Mouse (Mus musculus): ENCODE measurements around the gene Trank1.

The Trank1 gene

DNA sequence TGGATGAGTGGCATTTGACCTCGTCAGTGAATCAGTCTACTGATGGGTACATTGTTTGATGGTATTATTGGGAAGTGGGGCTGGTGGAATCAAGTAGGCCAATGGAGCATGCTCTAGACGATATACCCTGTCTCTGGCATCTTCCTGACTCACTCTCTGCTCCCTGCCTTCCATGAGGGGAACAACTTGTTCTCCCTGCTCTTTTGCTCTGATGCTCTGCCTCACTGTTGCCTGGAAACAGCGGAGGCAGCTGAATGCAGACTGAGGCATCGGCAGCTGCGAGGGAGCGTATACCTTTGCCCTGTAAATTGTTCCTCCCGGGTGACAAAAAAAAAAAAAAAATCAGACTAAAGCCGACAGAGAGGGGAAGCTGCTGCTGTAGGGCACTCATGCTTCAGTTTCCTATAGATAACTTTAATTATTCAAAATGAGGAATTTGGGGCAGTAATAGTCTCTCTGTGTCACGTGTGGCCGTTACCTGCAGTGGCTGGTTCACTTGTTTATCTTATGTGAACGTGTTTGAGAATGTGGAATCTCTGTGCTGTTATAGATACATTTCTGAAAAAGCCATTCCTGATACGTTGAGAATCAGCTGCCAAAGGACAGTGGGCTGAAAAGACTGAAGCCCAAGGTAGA lies 9.2 kb upstream of the Trank1 start:
- DNase-seq (ENCODE audit: low read depth, low spot score): peak; percentile 6

DNA sequence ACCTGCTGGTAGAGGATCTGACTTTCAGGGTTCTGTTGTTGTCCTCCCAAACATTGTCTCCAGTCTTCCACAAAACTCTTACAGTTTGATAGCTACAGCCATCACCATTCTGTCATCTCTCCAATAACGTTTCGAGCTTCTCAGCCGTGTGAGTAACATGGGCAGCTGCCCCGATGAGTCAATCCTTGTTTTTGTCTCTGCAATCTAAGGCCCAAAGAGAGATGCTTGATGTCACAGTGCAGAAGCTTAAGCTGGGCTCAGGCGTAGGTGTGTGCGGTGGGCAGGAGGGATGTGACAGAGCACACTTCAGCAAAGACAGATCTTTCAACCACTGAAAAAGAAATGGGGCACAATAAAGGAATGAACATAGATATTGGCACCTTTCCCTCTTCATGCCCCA lies 7.5 kb upstream of the Trank1 start:
- no peak for DNase-seq (ENCODE audit: low read depth, low spot score)

DNA sequence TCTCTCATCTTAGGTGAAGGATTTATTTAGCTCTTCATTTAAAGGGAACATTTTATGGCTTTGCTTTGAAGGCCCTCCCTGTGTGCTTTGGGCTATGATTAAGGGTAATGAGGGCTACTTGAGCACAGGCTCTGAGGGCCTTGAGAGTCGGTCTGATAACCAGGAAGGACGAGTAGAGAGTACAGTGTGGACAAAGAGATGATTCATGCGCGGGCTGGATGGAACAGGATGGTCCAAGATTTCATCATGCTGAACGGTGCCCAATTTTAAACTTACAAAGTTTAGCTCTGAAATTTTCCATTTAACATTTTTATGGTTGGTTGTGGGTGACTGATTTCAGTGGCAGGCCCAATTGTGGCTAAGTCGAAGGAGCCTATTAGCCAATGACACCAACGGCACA lies 5.4 kb upstream of the Trank1 start:
- DNase-seq (ENCODE audit: low read depth, low spot score): no peak

DNA sequence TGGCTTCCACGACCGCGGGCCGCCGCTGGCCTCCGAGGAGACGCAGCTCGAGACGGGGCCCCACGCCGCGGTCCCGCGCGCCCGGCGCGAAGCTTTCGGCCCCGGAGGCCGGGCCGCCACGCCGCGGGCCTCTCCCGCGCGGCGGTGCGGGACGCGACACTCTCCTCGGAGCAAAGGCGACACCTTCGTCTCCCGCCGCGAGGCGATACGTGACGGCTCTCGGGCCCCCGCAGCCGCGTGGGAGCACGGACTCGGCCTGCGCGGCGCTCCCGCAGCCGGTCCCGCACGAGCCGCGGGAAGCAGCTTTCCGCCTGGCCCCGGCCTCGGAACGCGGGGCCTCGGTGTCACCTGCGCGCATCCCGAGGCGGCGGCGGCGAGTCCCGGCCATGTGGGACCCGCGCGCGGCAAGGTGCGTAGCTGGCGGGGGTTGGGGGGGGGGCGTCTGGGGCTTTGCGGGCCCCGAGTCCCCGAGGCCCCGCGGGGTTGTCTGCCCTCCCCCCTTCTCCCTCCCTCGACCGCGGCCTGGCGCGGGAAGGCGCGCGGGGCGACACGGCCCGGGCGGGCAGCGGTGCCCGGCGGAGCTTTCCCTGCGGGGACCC lies 403 bp downstream of the Trank1 start:
- DNase-seq (ENCODE audit: low read depth, low spot score): peak; percentile 14

DNA sequence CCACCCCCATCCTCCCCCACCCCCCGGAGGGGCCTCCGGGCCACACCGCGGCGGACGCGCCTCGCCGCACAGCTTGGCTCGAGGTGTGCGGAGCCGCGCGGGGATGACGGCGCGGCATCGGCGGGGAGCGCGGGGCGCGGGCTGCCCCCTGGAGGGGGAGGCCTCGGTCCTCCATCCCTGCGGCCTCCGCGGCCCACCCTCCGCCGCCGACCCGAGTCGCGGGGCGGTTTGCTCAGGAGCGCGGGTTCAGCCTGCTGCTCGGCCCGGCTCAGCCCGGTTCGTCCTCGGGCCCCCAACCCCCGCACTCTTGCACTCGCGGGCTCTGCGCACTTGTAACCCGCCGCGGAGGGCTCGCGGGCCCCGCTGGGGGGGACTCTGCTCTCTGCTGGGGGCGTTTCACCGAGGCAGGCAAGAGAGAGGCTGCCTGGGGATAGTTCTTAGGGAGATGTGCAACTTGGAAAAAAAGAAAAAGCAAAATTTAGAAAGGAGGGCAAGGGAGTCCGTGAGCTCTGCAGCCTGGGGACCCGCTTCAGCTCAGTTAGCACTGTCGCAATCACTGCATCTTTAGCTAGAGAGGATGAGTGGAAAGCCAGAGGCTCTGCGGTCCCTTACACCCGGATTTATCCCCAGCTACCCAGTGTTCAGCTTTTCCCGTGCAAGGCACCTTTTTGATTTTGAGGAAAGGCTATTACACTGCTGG lies 1.1 kb downstream of the Trank1 start:
- peak; percentile 47 for DNase-seq (ENCODE audit: low read depth, low spot score)

DNA sequence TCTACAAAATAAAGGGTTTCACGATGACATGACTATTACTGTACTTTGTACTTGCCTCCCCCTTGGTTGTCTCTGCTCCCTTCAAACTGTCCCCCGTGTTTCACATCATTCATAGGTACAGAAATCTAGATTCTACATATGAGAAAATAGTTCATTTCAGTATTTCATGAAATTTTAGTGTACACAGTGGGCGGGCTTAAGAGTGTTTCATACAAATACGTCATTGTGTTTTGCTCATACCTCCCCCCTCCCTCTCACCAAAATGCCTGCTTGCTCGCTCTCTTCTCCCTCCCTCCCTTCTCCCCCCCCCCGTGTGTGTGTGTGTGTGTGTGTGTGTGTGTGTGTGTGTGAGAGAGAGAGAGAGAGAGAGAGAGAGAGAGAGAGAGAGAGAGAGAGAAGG lies 1.8 kb downstream of the Trank1 start:
- DNase-seq (ENCODE audit: low read depth, low spot score): no peak

DNA sequence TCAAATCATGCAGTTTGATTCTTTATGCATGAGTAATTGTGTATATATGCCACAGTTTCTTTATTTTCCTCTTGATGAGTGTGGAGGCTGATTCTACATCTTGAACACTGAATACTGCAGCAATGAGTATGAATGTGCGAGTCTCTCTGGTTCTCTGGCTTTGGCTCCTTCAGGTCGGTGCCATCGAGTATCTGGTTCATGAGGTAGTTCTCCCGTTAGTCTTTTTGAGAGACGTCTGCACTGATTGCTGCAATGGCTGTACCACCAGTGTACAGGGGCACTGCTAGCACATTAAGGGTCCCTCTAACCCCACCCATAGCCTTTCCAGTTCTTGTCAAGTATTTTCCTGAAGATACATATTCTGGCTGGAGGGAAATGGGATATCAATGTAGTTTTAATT lies 2.3 kb downstream of the Trank1 start:
- no peak for DNase-seq (ENCODE audit: low read depth, low spot score)

DNA sequence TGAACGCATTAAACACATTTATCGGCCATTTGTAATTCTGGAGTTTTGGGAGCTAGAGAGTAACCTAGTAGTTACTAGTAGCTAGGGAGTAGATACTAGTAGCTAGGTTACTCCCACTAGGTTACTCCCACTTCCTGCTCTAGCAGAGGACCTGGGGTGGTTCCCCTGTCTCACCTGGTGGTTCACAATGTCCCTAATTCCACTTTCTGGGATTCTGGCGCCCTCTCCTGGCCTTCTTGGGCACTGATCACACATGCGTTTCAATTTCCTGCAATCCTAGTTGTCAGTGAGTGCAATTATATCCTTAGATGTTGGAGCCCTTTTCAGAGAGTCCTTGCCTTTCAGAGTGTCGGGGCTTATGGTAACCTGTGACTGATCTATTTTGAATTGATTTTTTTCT lies 2.7 kb downstream of the Trank1 start:
- peak; percentile 84 for DNase-seq (ENCODE audit: low read depth, low spot score)

DNA sequence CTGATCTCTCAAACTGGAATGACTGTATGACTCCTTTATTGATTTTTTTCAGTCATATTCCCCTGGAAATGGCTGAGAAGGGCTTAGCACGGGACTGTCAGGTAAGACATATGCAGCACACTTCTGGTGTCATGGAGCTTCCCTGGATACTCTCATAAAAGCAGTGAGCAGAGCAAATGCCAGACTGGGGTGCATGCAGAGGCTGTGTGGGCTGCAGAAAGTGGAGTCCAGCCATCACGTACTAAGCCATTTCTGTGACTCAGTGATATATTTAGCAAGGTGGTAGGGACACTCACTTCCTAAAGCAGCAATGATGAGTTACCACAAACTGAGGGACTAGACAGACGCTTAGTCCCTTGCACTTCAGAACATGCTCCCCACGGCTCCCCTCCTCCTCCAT lies 9.4 kb downstream of the Trank1 start:
- no peak for DNase-seq (ENCODE audit: low read depth, low spot score)

DNA sequence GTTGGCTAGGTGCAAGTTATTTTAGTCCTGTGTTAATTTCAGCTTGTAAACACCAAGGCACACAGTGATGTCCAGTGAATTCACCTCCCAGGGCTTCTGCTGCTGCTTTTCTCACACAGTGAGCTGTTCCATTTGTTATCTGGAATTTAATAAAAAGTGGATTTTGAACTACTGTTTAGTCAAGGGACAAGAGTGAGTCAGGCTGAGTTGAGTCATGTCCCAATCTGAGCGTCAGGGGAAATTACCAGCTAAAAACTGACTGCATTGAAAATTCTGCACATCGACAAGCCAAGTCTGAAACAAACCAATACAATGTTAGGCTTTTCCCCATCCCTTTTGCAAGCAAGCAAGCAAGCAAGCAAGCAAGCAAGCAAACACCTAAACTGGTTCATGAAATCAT lies 13.3 kb downstream of the Trank1 start:
- no peak for DNase-seq (ENCODE audit: low read depth, low spot score)

DNA sequence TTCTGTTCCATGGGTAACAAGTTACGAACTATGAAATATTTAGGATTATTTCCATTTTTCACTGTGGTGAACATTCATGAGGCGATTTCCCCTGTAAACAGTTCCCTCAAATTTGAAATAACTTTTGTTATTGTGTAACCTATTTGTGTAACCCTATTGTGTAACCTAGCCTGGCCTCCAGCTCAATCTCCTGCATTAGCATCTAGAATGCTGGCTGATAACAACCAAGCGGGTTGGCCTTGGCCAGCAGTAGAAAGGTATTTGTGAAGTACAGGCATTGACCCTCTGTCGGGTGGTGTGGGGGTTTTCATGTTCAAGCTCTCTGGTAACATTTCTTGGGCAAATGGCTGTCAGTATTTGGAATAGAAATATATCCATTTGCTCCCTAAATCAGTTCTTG lies 18.3 kb downstream of the Trank1 start:
- no peak for DNase-seq (ENCODE audit: low read depth, low spot score)

DNA sequence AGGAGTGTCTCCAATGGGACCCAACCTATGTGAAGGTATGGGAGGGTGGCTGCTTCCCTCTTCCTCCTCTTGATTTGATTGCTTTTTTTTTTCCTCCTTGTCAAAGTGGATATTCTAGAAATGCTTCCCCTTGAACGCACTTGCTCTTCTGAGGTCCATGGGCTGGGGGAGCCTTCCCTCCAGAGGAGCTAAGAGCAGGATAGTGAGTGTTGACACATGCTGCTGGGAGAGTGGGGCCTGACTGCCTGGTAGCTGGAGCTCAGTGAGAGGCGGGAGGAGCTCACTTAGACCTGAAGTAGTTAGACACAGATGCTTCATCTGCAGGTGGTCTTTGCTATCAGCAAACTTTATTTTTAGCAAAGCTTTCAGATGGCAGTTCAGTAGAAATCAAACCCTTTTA lies 22.3 kb downstream of the Trank1 start:
- DNase-seq (ENCODE audit: low read depth, low spot score): no peak

DNA sequence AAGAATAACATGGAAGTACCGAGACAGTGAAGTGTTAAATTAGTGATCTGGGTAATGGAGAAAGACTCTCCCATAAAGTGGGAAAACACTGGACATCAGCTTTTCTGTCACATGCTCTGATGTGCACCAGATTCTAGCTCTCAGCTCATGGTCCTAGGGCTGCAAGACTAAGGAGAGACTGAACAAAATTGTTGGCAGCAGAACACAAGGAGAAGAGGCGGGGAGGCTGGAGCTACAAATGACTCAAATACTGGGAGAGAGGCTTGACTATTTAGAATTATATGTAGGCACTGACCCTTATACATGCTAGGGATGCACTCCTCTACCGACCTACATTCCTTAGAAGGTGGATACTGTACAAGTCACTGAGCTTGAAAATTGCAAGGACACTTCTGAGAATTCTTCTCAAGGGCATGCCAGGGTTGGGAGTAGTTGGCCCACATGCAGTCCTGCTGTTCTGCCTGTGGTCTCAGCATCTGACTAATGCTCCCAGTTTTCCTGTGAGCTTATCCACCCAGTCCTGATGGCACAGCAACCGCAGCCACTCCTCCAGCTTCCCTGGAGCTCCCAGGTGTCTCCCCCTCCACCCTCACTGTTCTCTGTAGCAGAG lies 23.1 kb downstream of the Trank1 start:
- no peak for DNase-seq (ENCODE audit: low read depth, low spot score)

DNA sequence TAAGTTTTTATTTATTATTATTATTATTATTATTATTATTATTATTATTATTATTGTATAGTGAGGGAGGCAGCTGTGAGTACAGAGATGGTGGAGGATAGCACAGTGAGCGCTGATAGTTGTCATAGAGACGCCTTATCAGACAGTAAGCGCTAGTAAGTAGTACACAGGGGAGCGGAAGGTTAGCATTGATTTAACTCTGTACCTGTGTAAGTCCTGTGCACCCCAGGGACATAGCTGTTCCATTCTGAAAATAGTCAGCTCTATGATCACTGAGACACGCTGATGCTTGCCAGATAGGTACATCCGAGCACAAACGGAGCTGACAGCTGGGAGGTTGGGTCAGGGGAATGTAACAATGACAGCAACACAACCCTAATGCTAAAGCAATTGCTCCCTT lies 39.7 kb downstream of the Trank1 start:
- DNase-seq (ENCODE audit: low read depth, low spot score): no peak

DNA sequence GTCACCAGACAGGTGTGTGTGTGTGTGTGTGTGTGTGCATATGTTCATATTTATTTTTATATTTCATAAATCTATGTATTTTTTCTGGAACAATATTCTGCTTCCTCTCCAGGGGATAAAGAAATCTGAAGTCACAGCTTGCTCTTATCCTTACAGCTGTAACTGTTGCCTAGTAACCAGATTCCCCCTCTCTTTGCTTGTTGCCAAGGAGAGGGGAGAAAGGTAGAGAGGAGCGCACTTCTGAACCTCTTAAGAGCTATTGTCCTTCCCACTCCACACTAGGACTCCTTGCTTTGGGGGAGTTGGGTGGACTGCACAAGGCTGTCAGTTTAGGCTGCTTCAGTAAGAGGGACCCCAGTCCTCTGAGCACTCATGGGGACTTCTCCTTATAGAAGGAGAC lies 40.1 kb downstream of the Trank1 start:
- peak; percentile 17 for DNase-seq (ENCODE audit: low read depth, low spot score)

DNA sequence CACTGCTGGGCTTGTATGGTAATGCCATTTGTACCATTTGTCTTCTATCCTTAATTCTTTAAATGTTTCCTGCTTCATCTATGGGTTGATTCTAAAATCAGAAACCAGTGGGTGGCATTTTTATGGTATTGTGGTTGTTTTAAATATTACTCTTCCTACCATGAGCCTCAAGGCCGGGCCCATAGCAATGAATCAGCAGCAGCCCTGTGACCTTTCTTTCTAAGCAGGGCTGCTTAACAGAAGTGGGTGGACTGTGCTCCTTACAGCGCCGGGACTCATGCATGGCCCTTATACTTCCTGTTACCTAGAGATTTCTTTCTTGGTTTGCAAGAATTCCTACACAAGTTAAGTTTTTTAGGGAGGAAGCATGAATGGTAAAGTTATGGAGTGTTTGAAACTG lies 41.1 kb downstream of the Trank1 start:
- no peak for DNase-seq (ENCODE audit: low read depth, low spot score)

DNA sequence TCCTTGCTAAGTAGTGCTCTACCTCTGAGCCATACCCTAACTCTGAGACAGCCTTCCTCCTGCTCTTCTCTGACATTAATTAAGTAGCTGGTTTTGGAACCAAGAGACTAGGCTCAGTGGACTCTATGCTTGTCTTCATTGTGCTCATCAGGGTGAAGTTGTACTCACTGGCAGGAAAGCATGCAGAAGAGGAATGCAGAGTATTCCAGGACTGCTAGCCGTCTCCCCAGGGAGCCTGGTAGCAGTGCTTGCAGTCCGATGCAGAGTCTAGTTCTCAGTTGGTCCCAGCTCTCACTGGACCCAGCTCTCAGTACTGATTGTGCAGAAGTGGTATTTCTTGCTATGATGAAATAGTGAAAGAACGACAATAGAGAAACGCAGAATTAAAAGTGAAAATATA lies 43.5 kb downstream of the Trank1 start:
- peak; percentile 60 for DNase-seq (ENCODE audit: low read depth, low spot score)

DNA sequence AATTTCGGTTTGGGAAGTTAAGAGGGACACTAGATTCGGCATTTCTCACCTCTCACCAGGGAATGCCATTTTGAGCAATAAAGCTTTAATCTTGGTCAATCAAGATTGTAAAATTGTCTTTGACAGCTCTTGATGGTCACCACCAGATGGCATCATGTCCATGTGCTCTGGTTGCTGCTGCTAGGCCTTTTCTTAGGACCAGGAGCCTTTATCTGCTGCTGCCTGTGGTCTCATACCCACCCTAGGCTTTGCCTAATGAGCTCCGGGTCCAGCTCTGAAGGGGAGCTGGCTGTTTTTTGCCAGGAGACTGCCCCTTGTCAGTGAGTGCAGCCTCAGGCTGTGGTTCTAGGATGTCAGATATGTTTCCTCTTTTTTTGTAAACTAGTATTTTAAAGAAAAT lies 44.8 kb downstream of the Trank1 start:
- DNase-seq (ENCODE audit: low read depth, low spot score): peak; percentile 19

DNA sequence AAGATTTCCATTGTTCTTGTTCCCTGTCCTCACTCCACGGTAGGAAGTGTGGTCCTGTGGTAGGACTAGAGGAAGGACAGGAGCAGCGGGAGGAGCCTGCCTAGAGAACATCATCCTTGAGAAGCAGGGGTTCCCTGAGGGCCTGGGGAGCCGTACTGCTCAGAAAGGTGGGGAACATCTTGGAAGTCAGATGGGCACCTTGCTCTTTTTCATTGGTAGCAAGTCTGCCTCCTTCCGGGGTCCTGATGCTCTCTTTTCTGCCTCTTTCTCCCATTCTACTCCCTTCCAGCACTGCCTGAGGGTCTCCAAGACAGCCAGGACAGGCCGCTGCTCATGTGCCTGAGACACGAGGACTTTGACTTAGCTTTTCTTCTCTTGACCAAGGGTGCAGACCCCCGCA lies 52.1 kb downstream of the Trank1 start:
- DNase-seq (ENCODE audit: low read depth, low spot score): no peak

DNA sequence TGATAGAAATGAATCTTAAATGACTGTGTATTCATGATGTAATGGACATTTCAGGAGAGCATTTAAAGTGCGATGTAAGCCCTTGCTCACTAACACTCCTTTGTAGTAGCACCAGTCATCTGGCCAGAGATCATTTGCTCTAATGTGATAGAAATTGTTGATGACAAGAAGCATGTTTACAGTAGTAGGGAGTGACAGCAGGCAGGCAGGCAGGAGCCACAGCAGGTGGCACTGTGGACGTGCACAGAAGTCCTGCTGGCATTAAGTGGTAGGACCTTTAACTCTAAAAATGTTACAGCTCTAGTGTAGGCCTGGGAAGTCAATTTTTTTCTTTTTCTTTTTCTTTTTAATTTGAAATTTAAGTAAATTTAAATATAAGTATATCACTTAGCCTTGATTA lies 56.2 kb downstream of the Trank1 start:
- DNase-seq (ENCODE audit: low read depth, low spot score): no peak

DNA sequence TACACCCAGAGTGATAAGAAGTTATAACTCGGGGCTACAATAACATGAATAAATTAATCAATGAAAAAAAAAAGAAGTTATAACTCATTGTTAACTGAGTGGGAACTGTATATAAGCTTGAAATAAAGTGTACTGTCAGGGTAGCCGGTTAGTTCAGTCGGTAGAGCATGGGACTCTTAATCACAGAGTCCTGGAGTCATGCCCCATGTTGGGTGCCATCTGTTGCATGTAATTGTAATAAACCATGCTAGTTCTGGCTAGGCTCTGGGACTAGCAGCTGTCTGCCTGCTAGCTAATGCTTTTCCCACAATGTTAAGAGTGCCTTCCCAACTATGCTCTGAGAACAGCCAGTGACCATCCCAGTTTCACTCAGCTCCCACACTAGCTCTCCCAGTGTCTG lies 60.5 kb downstream of the Trank1 start:
- DNase-seq (ENCODE audit: low read depth, low spot score): no peak

DNA sequence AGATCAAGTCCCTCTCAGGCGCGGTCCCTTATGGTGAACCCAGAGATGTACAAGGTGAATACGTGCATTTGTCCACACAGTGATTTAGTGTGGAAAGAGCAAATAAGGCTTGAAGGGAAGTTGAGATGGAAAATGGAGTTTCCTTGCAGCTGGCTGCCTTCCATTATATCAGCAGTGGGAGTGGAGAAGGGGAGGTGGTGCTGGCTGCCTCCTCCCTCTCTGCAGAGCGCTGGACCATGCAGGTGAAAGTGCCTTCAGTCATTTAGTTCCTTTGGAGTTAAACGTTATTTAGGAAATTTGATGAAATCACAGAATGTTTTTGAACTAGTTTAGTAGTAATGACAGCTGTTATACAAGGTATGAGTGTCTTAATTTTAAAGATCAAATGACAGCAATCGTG lies 66.3 kb downstream of the Trank1 start:
- DNase-seq (ENCODE audit: low read depth, low spot score): no peak
